Mouse (Mus musculus) myocyte (in vitro differentiated cells): ENCODE results near the gene Nxnl1.

ENCODE experiments used
- CEBPB ChIP-seq: IDR thresholded peaks from 2 replicates; pipeline ENCODE4 v1.6.1; 2011; ENCODE audit warnings: mild to moderate bottlenecking, moderate library complexity; ENCODE audit not compliant: poor library complexity, insufficient read depth, severe bottlenecking
- MAX ChIP-seq: IDR thresholded peaks from one replicate; pipeline ENCODE4 v1.6.1; 2011; ENCODE audit warnings: low read depth, mild to moderate bottlenecking, control low read depth
- POLR2A ChIP-seq: IDR thresholded peaks from one replicate; pipeline ENCODE4 v1.6.1; 2011; ENCODE audit warnings: low read depth, mild to moderate bottlenecking, control low read depth, moderate library complexity; ENCODE audit not compliant: insufficient read length
- SRF ChIP-seq: IDR thresholded peaks from one replicate; pipeline ENCODE4 v1.6.1; 2011; ENCODE audit warnings: low read depth; ENCODE audit not compliant: control insufficient read depth, insufficient read length
- TCF12 ChIP-seq: IDR thresholded peaks from one replicate; pipeline ENCODE4 v1.6.1; 2011; ENCODE audit warnings: mild to moderate bottlenecking, control low read depth; ENCODE audit not compliant: poor library complexity, insufficient read depth, severe bottlenecking

- TF ChIP-seq MAX = no peak
- no peak for TF ChIP-seq POLR2A
- TF ChIP-seq SRF = no peak
- no peak for TF ChIP-seq CEBPB
- no peak for TF ChIP-seq TCF12
These were observed 8.0 kb upstream of the Nxnl1 start for GRCm38 (mm10) chr8:71574426-71574825.
